Mouse (Mus musculus) midbrain, embryonic 12.5 days (tissue): ENCODE data around the gene Isca2. TPM values are rescaled to one million over a fixed set of nuclear protein-coding genes. Genes with fewer than 3 reads are reported as not detected.

ENCODE experiments used
- ATAC-seq: fragments of 200-750 bp; cut with Nextera tagmentation; 2 replicates; pipeline ENCODE4 v1.8.0; 2017; ENCODE audit warnings: low read depth, moderate TSS enrichment, moderate library complexity; ENCODE audit not compliant: low FRiP score
- H3K27ac ChIP-seq: fragments of 300-500 bp; sonication (generic); replicated peaks from 2 replicates; pipeline ENCODE4 v1.5.1; 2016; ENCODE audit warnings: mild to moderate bottlenecking
- H3K27me3 ChIP-seq: fragments of 300-500 bp; sonication (generic); 2 replicates; pipeline ENCODE4 v1.6.1; 2016; ENCODE audit warnings: mild to moderate bottlenecking
- H3K36me3 ChIP-seq: fragments of 300-500 bp; sonication (generic); 2 replicates; pipeline ENCODE4 v1.6.1; 2016
- H3K4me1 ChIP-seq: fragments of 300-500 bp; sonication (generic); 2 replicates; pipeline ENCODE4 v1.6.1; 2016
- H3K4me2 ChIP-seq: fragments of 300-500 bp; sonication (generic); replicated peaks from 2 replicates; pipeline ENCODE4 v1.6.1; 2016; ENCODE audit warnings: mild to moderate bottlenecking, moderate library complexity
- H3K4me3 ChIP-seq: fragments of 300-500 bp; sonication (generic); 2 replicates; pipeline ENCODE4 v1.5.1; 2016; ENCODE audit warnings: mild to moderate bottlenecking
- H3K9ac ChIP-seq: fragments of 300-500 bp; sonication (generic); replicated peaks from 2 replicates; pipeline ENCODE4 v1.6.1; 2016; ENCODE audit warnings: mild to moderate bottlenecking, moderate library complexity
- H3K9me3 ChIP-seq: fragments of 300-500 bp; sonication (generic); 2 replicates; pipeline ENCODE4 v1.6.1; 2016; ENCODE audit warnings: mild to moderate bottlenecking
- WGBS: fragments of 180-500 bp; shearing (Covaris S2); methylation state at CpG from one replicate; pipeline ENCODE4 v1.1.7; 2016; 5-methylcytosine and 5-hydroxymethylcytosine counted together
- polyA plus RNA-seq: library from polyadenylated mRNA; unstranded; fragments of >200 nt; fragmentation: Nextera tagmentation; extraction: Ambion mirVana; gene quantifications from 2 replicates; pipeline ENCODE4 v1.2.1, GENCODE M21; 2016

Isca2 gene
- polyA plus RNA-seq, 1 experiment from 2014 or later = 168 TPM

GRCm38 (mm10) chr12:84755008-84755695 lies 17.9 kb upstream of the Isca2 start:
- no peak for ATAC-seq
- WGBS = 34% methylated on average over 16 of the region's 16 CpGs
- H3K4me3 ChIP-seq = no peak overlapping the region
- H3K9me3 ChIP-seq = no peaks in the 10 kb centered on the region
- no peak overlapping the region for H3K9ac ChIP-seq
- peaks cover 8% of the 10 kb centered on the region; the same call in 1 of the 2 replicates for H3K27me3 ChIP-seq
- peaks cover 43% of the 10 kb centered on the region for H3K36me3 ChIP-seq
- H3K4me1 ChIP-seq = peaks cover 33% of the 10 kb centered on the region
- no peak overlapping the region for H3K4me2 ChIP-seq
- H3K27ac ChIP-seq = 0 out of 2 replicates have a peak overlapping the region, but pooled peaks have one; percentile 27

- Histone ChIP-seq H3K27me3 (peaks cover 4% of the 10 kb centered on the region; the same call in 1 of the 2 replicates), H3K4me3 (no peak overlapping the region), H3K9ac (no peak overlapping the region), H3K4me2 (no peak overlapping the region), H3K36me3 (peaks cover 51% of the 10 kb centered on the region), H3K9me3 (no peaks in the 10 kb centered on the region), H3K4me1 (peaks cover 33% of the 10 kb centered on the region), H3K27ac (no peak overlapping the region)
- ATAC-seq = no peak
- 94% methylated on average over 10 of the region's 10 CpGs for WGBS
These were observed 17.0 kb upstream of the Isca2 start for GRCm38 (mm10) chr12:84756016-84756415.

- H3K9me3 ChIP-seq = no peaks in the 10 kb centered on the region
- H3K27ac ChIP-seq = no peak overlapping the region
- peaks cover 76% of the 10 kb centered on the region for H3K36me3 ChIP-seq
- WGBS = 81% methylated on average over 2 of the region's 2 CpGs
- H3K9ac ChIP-seq = no peak overlapping the region
- ATAC-seq = no peak
- H3K4me2 ChIP-seq = no peak overlapping the region
- peaks cover 8% of the 10 kb centered on the region for H3K4me1 ChIP-seq
- no peak overlapping the region for H3K4me3 ChIP-seq
- H3K27me3 ChIP-seq = no peaks in the 10 kb centered on the region
These were observed 14.0 kb upstream of the Isca2 start for GRCm38 (mm10) chr12:84759063-84759462.

GRCm38 (mm10) chr12:84762532-84762931 lies 10.5 kb upstream of the Isca2 start:
- Histone ChIP-seq H3K27ac (no peak overlapping the region), H3K9ac (no peak overlapping the region), H3K27me3 (no peaks in the 10 kb centered on the region), H3K4me3 (no peak overlapping the region), H3K4me1 (peaks cover 3% of the 10 kb centered on the region; the same call in 1 of the 2 replicates), H3K9me3 (no peaks in the 10 kb centered on the region), H3K36me3 (peaks cover 67% of the 10 kb centered on the region), H3K4me2 (no peak overlapping the region)
- ATAC-seq = no peak
- 88% methylated on average over 5 of the region's 5 CpGs for WGBS

- H3K36me3 ChIP-seq = peaks cover 56% of the 10 kb centered on the region
- 92% methylated on average over 13 of the region's 13 CpGs for WGBS
These were observed 9.4 kb upstream of the Isca2 start for GRCm38 (mm10) chr12:84763577-84764218.

GRCm38 (mm10) chr12:84764756-84765155 lies 8.3 kb upstream of the Isca2 start:
- Histone ChIP-seq H3K36me3 (peaks cover 47% of the 10 kb centered on the region), H3K9ac (no peak overlapping the region)
- 90% methylated on average over 7 of the region's 7 CpGs for WGBS

More at GRCm38 (mm10) chr12:84763577-84764218, 9.4 kb upstream of the Isca2 start:
- ATAC-seq = no peak
- Histone ChIP-seq H3K9ac (no peak overlapping the region), H3K4me2 (no peak overlapping the region), H3K9me3 (no peaks in the 10 kb centered on the region), H3K4me1 (peaks cover 5% of the 10 kb centered on the region; the same call in 1 of the 2 replicates), H3K27me3 (no peaks in the 10 kb centered on the region), H3K27ac (no peak overlapping the region), H3K4me3 (no peak overlapping the region)

GRCm38 (mm10) chr12:84765506-84765905 lies 7.5 kb upstream of the Isca2 start:
- Histone ChIP-seq H3K27ac (no peak overlapping the region), H3K9me3 (no peaks in the 10 kb centered on the region), H3K4me3 (no peak overlapping the region), H3K9ac (no peak overlapping the region), H3K27me3 (no peaks in the 10 kb centered on the region), H3K4me1 (peaks cover 14% of the 10 kb centered on the region), H3K36me3 (peaks cover 42% of the 10 kb centered on the region), H3K4me2 (no peak overlapping the region)
- ATAC-seq = no peak
- WGBS = 92% methylated on average over 15 of the region's 15 CpGs

More at GRCm38 (mm10) chr12:84764756-84765155, 8.3 kb upstream of the Isca2 start:
- Histone ChIP-seq H3K27ac (no peak overlapping the region), H3K4me2 (no peak overlapping the region), H3K9me3 (no peaks in the 10 kb centered on the region), H3K27me3 (no peaks in the 10 kb centered on the region), H3K4me1 (peaks cover 6% of the 10 kb centered on the region; the same call in 1 of the 2 replicates), H3K4me3 (no peak overlapping the region)
- ATAC-seq = no peak

GRCm38 (mm10) chr12:84766113-84766735 lies 6.8 kb upstream of the Isca2 start:
- Histone ChIP-seq H3K9ac (no peak overlapping the region), H3K4me3 (no peak overlapping the region), H3K9me3 (no peaks in the 10 kb centered on the region), H3K4me1 (peaks cover 21% of the 10 kb centered on the region), H3K36me3 (peaks cover 36% of the 10 kb centered on the region), H3K4me2 (no peak overlapping the region), H3K27me3 (no peaks in the 10 kb centered on the region), H3K27ac (no peak overlapping the region)
- WGBS = 83% methylated on average over 5 of the region's 5 CpGs
- no peak for ATAC-seq

- WGBS = 89% methylated on average over 6 of the region's 6 CpGs
- peaks cover 29% of the 10 kb centered on the region for H3K36me3 ChIP-seq
- ATAC-seq = no peak
These were observed 5.5 kb upstream of the Isca2 start for GRCm38 (mm10) chr12:84767510-84767909.

GRCm38 (mm10) chr12:84769624-84770023 lies 3.4 kb upstream of the Isca2 start:
- H3K27ac ChIP-seq = no peak overlapping the region
- H3K4me1 ChIP-seq = peaks cover 41% of the 10 kb centered on the region
- H3K27me3 ChIP-seq = no peaks in the 10 kb centered on the region
- peaks cover 7% of the 10 kb centered on the region for H3K36me3 ChIP-seq
- no peak overlapping the region for H3K9ac ChIP-seq
- no peak overlapping the region for H3K4me2 ChIP-seq
- WGBS = 85% methylated on average over 7 of the region's 7 CpGs
- H3K4me3 ChIP-seq = no peak overlapping the region
- H3K9me3 ChIP-seq = no peaks in the 10 kb centered on the region
- ATAC-seq = no peak

More at GRCm38 (mm10) chr12:84767510-84767909, 5.5 kb upstream of the Isca2 start:
- Histone ChIP-seq H3K4me3 (no peak overlapping the region), H3K27me3 (no peaks in the 10 kb centered on the region), H3K4me2 (no peak overlapping the region), H3K27ac (0 out of 2 replicates have a peak overlapping the region, but pooled peaks have one; percentile 16), H3K4me1 (peaks cover 30% of the 10 kb centered on the region), H3K9me3 (no peaks in the 10 kb centered on the region), H3K9ac (no peak overlapping the region)

GRCm38 (mm10) chr12:84771981-84772520 lies 1.0 kb upstream of the Isca2 start:
- Histone ChIP-seq H3K9ac (peak overlapping the region; percentile 76), H3K4me2 (peak overlapping the region; percentile 70), H3K4me3 (peak overlapping the region; percentile 75), H3K4me1 (peaks cover 41% of the 10 kb centered on the region), H3K27ac (peak overlapping the region; percentile 95), H3K27me3 (no peaks in the 10 kb centered on the region), H3K36me3 (peaks cover 8% of the 10 kb centered on the region; the same call in 1 of the 2 replicates), H3K9me3 (no peaks in the 10 kb centered on the region)
- 2% methylated on average over 10 of the region's 10 CpGs for WGBS
- ATAC-seq = no peak
